Mouse (Mus musculus): ENCODE results near the gene 0610010F05Rik.

The 0610010F05Rik gene

GRCm38 (mm10) chr11:23565761-23566160 lies 67.7 kb downstream of the 0610010F05Rik start:
- DNase-seq = peak; percentile 87 to 88

GRCm38 (mm10) chr11:23557039-23557630 lies 76.3 kb downstream of the 0610010F05Rik start:
- DNase-seq = no peak

GRCm38 (mm10) chr11:23537446-23537845 lies 96.0 kb downstream of the 0610010F05Rik start:
- no peak for DNase-seq

DNA sequence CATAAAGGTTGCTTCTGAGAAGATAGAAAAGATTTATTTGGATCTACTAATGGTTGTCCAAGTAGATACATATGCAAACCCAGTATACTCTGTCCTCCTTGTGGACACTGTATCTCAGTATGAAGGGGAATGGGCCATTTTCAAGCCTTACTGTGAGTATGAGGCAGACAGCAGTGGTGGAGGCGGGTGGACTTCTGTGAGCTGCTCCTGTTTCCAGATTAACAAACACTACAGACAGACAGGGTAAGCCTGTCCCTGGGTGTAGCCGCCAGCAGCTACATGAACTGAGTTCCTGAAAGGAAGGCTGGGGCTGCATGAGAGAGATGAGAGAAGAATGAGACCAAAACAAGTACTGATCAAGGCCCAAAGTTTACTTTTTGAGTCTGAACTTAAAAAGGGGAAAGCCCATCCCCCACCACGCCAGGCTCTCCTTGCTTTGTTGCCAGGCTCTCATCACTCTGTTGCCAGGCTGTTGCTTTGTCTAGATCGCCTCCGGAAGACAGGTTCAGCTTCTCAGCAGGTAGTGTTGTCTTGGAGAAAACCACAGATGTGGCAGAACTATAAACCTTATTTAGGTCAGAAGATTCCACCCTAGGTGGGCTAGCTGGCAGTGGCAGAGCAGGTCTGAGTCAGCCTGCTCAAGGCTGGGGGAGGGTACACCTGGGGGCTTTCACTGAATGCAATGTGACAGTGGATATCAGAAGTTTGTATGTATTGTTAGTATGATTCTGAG lies 112.8 kb downstream of the 0610010F05Rik start, which contains the start of gene 1700093K21Rik:
1700093K21Rik (minus strand) TSS at position 683 of the 733 bp plus-strand sequence.
- DNase-seq = no peak

DNA sequence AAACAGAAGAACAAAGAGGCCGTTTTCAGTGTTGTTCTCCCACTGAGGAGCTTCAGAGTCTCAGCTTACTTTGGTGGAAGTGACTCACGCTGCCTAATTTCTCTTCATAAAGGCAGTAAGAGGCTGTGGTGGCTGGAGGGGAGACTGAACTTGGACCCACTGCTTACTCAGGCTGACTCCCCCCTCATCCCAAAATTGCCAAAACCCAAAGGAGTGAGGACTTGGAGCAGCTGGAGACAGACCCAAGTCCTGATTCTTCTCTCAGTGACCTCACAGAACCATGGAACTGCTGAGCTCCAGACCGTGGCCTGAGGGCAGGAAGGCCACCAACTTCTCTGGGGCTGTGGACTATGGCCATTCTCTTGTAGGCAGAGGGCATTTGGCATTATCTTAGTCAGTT lies 114.5 kb downstream of the 0610010F05Rik start:
- no peak for DNase-seq

DNA sequence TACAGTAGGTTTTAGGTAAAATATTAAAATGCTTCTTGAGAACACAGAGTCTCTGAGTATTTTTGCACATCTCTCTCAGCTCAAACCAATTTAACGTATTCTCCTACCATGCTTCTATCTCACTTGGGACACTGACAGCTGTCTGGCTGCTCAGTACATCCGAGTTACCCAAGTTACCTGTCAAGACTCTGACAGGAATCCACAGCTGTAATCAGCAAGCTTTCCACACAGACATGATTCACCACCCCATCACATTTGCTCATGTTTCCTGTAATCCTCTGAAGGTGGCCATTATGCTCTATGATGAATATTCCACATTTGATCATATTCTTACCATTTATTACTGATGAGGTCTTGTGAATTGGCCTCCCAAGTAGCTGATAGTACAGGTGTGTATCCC lies 118.1 kb downstream of the 0610010F05Rik start:
- DNase-seq = no peak

Data from kidney, postnatal 4 days (tissue).